Mouse (Mus musculus) brain, embryonic 18.5 days (tissue): Measurements from ENCODE around the gene Nccrp1.
"Not testable (repeated sequence)": the region's sequence is repeated elsewhere in the genome, so short reads cannot be mapped to it uniquely, and the experiment has no call there.

Experiments used
- DNase-seq: peaks from one replicate; pipeline ENCODE4 v3.0.0-alpha.2; 2012; ENCODE audit warnings: low read depth, low spot score

The Nccrp1 gene

DNA sequence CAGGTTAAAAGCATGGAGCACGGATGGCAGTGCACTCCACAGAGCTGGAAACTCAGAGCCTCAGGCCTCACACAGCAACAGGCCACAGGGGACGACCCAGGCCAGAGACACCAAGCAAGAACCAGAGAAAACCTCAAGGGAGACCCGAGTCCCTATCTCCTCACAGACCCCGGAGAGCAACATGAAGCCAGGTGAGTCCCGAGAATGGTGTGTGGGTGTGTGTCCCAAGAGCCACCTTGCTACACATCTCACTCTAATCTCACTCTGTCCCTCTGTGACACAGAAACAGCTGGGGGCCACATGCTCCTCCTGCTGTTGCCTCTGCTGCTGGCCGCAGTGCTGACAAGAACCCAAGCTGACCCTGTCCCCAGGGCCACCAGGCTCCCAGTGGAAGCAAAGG lies 24.5 kb downstream of the Nccrp1 start, which contains the start of gene Ifnl3:
Gene Ifnl3, plus strand, starts transcription at position 301 of the 400 bp plus-strand sequence.
- not testable (repeated sequence) for DNase-seq

DNA sequence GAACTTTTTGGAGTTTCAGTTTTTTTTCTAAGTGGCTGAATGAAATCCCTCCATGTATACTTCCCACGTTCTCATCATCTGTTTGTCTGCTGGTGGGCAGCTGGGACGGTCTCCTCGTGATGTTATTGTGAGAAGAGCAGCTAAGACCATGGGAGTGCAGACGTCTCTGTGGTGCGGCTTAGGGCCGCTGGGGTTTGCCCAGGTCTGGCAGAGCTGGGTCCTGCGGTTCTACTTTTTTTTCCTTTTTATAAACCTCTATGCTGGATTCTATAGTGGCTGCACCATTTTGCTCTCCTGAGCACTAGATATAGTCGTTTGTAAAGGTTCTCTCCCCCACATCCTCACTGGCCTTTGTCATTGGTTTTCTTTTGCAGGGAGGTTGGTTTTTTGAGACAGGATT lies 35.6 kb downstream of the Nccrp1 start:
- no peak for DNase-seq

DNA sequence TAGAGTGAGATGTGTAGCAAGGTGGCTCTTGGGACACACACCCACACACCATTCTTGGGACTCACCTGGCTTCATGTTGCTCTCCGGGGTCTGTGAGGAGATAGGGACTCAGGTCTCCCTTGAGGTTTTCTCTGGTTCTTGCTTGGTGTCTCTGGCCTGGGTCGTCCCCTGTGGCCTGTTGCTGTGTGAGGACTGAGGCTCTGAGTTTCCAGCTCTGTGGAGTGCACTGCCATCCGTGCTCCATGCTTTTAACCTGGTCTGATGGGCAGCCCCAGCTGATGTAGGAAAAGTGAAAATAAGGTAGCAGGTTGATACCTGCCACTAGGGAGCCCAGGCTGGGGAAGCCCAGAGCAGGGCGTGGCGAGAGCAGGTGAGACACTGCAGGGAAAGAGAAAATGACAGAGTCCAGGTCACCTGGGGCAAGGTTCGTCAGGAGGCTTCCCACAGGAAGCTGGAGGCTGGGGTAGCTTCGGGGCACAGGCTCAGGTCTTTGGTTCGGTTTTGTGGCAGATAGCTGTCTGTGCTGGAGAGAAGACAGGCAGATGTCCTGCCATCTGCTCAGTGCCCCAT lies 36.6 kb downstream of the Nccrp1 start, which contains the start of gene Ifnl2:
Gene Ifnl2, minus strand, starts transcription at position 51 of the 570 bp plus-strand sequence.
- DNase-seq, result not testable (repeated sequence)

DNA sequence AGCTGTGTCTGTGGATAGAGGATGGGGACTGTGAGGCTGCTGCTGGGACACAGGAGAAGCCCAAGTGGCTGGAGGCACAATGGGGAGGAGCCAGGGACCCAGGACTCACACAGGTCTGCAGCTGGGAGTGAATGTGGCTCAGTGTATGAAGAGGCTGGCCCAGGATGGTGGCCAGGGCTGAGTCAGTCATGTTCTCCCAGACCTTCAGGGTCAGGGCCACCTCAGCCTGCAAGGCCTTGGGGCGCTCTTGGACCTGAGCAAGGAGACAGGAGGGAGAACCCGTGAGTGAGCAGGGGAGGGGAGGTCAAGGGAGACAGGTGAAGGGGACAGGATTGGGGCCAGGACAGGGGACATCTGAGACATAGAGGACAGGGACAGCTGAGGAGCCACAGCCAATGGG lies 37.9 kb downstream of the Nccrp1 start:
- DNase-seq, result not testable (repeated sequence)

DNA sequence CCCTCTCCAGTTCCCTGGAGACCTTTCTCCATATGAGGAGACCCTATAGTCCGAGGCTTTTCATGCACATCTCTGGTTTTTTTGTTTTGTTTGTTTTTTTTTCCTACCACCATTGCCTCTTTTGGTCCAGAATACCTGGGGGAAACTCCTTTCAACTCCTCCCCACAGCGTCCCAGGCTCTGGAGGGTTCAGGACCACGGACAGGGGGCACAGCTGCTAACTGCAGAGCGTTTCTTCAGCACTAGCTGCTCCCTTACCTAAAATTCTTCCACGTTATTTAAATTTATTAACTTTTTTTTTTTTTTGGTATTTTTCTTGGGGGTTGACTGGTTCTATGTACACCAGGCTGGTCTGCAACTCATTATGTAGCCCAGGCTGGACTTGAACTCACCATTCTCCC lies 41.5 kb downstream of the Nccrp1 start:
- DNase-seq, result no peak

GRCm38 (mm10) chr7:28495426-28495825 lies 51.6 kb downstream of the Nccrp1 start:
- no peak for DNase-seq
